Mouse (Mus musculus) forebrain, embryonic 11.5 days (tissue): ENCODE data around the gene Dhx8. TPM values are rescaled to one million over a fixed set of nuclear protein-coding genes. Genes with fewer than 3 reads are reported as not detected.

ENCODE experiments used
- ATAC-seq: fragments of 200-750 bp; cut with Nextera tagmentation; replicated peaks from 2 replicates; pipeline ENCODE4 v1.8.0; 2017; ENCODE audit warnings: moderate TSS enrichment; ENCODE audit not compliant: low FRiP score
- DNase-seq: peaks from one replicate; pipeline ENCODE4 v3.0.0-alpha.2; 2017; ENCODE audit warnings: low spot score
- H3K27ac ChIP-seq: fragments of 300-500 bp; sonication (generic); 2 replicates; pipeline ENCODE4 v1.5.1; 2014; ENCODE audit warnings: low read depth, low read length
- H3K27me3 ChIP-seq: fragments of 300-500 bp; sonication (generic); 2 replicates; pipeline ENCODE4 v1.6.1; 2014; ENCODE audit warnings: mild to moderate bottlenecking, low read length, mixed read lengths; ENCODE audit not compliant: control insufficient read depth, insufficient read depth
- H3K36me3 ChIP-seq: fragments of 300-500 bp; sonication (generic); 2 replicates; pipeline ENCODE4 v1.6.1; 2014; ENCODE audit warnings: mild to moderate bottlenecking, low read length, moderate library complexity, mixed read lengths; ENCODE audit not compliant: control insufficient read depth, insufficient read depth
- H3K4me1 ChIP-seq: fragments of 300-500 bp; sonication (generic); replicated peaks from 2 replicates; pipeline ENCODE4 v1.6.1; 2014; ENCODE audit warnings: low read length, mixed read lengths; ENCODE audit not compliant: control insufficient read depth, insufficient read depth
- H3K4me2 ChIP-seq: fragments of 300-500 bp; sonication (generic); 2 replicates; pipeline ENCODE4 v1.6.1; 2014; ENCODE audit warnings: low read depth, mild to moderate bottlenecking, low read length, moderate library complexity, mixed read lengths; ENCODE audit not compliant: severe bottlenecking
- H3K4me3 ChIP-seq: fragments of 300-500 bp; sonication (generic); 2 replicates; pipeline ENCODE4 v1.5.1; 2014; ENCODE audit warnings: low read depth, low read length
- H3K9ac ChIP-seq: fragments of 300-500 bp; sonication (generic); 2 replicates; pipeline ENCODE4 v1.6.1; 2014; ENCODE audit warnings: low read length
- H3K9me3 ChIP-seq: fragments of 300-500 bp; sonication (generic); 2 replicates; pipeline ENCODE4 v1.6.1; 2016; ENCODE audit warnings: low read length, mixed read lengths; ENCODE audit not compliant: control insufficient read depth
- WGBS: fragments of 180-500 bp; shearing (Covaris S2); extraction: QIAGEN DNeasy Blood & Tissue Kit; methylation state at CpG from one replicate; pipeline ENCODE4 v1.1.7; 2014; 5-methylcytosine and 5-hydroxymethylcytosine counted together
- polyA plus RNA-seq: library from polyadenylated mRNA; unstranded; fragments of >200 nt; fragmentation: Nextera tagmentation; extraction: Ambion mirVana; gene quantifications from 2 replicates; pipeline ENCODE4 v1.2.1, GENCODE M21; 2014

Gene Dhx8
- polyA plus RNA-seq, 1 experiment from 2014 or later, result 43.6 TPM

DNA sequence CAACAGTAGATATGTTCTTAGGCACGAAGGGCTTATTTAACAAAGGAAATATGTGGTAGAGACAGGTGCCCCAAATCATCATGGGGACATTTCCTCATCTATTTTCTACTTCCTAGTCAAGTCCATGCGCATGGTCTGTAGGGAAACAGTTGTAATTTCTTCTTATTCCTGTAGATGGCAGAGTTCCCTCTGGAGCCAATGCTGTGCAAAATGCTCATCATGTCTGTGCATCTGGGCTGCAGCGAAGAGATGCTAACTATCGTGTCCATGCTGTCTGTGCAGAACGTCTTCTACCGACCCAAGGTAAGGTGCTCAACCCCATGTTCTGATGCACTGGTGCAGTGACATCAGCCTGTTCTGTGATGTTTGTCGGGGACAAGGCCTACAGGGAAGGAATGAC is 31.0 kb downstream of the Dhx8 start:
- Histone ChIP-seq H3K9me3 (no peaks in the 10 kb centered on the region), H3K4me3 (no peak overlapping the region), H3K27ac (no peak overlapping the region), H3K36me3 (peaks cover 8% of the 10 kb centered on the region), H3K9ac (no peak overlapping the region), H3K27me3 (no peaks in the 10 kb centered on the region), H3K4me1 (no peaks in the 10 kb centered on the region), H3K4me2 (no peak overlapping the region)
- WGBS, result 67% methylated on average over 7 of the region's 7 CpGs
- DNase-seq (no peak), ATAC-seq (no peak)

DNA sequence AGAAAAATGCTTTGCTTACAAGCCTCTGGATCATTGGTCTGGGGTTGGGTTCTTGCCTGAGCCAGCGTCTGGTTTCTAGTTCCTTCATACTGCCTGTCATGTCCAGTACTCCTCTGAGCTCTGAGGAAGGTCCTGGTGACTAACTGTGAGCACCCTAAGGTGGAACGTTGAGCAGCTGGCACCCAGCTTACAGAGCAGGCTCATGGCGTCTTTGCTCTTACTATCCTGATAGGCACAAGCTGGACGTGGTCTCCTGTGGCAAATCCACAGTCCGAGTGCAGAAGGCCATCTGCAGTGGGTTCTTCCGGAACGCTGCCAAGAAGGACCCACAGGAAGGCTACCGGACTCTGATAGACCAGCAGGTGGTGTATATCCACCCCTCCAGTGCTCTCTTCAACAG is 31.8 kb downstream of the Dhx8 start:
- no peak for DNase-seq
- no peaks in the 10 kb centered on the region for H3K9me3 ChIP-seq
- WGBS, result 94% methylated on average over 8 of the region's 8 CpGs
- no peak overlapping the region for H3K4me2 ChIP-seq
- no peak overlapping the region for H3K9ac ChIP-seq
- H3K27ac ChIP-seq, result no peak overlapping the region
- no peaks in the 10 kb centered on the region for H3K4me1 ChIP-seq
- ATAC-seq, result no peak
- peaks cover 8% of the 10 kb centered on the region for H3K36me3 ChIP-seq
- H3K4me3 ChIP-seq, result no peak overlapping the region
- no peaks in the 10 kb centered on the region for H3K27me3 ChIP-seq

DNA sequence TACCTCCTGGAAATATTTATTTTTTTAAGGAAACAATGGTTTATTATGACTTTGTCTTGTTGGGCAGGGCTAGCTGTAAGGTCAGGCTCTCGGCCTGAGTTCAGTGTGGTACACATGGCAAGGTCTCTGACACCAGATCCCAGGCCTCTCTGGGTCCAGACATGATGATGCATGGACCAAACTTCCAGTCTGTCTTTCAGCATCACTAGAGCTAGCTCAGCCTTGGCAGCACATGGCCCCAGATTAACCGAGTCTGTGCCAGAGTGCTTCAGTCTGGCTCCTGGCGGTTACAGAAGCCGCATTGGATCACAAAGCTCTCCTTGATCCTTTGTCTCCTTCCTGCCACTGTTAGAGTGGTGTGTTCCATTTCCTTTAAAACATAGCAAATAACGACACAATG is 34.6 kb downstream of the Dhx8 start:
- DNase-seq (no peak), ATAC-seq (no peak)
- no peak overlapping the region for H3K27ac ChIP-seq
- WGBS, result 72% methylated on average over 5 of the region's 5 CpGs
- no peak overlapping the region for H3K4me2 ChIP-seq
- no peaks in the 10 kb centered on the region for H3K9me3 ChIP-seq
- H3K36me3 ChIP-seq, result peaks cover 8% of the 10 kb centered on the region
- H3K9ac ChIP-seq, result no peak overlapping the region
- H3K27me3 ChIP-seq, result peaks cover 5% of the 10 kb centered on the region; the same call in 1 of the 2 replicates
- peaks cover 6% of the 10 kb centered on the region; the same call in 1 of the 2 replicates for H3K4me1 ChIP-seq
- H3K4me3 ChIP-seq, result no peak overlapping the region

DNA sequence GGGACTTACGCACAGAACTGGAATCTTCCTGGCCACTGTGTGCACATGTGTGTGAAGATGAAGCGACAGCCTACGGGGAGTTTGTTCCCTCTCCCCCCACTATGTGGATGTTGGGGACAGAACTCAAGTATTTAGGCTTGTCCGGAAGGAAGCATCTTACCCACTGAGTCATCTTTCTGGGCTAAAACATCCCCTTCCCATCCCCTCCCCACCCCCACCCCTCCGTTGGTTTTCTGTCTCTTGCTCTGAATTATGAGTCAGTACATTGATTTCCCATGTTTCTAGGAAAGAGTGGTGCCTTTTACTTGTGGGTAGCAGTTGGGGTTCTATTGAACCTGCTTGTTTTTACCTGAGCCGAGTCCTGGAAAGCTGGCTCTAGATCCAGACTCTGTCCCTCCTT is 36.0 kb downstream of the Dhx8 start:
- no peak for ATAC-seq
- 97% methylated on average over 6 of the region's 6 CpGs for WGBS
- no peak overlapping the region for H3K4me2 ChIP-seq
- no peak overlapping the region for H3K9ac ChIP-seq
- peaks cover 12% of the 10 kb centered on the region for H3K27me3 ChIP-seq
- no peaks in the 10 kb centered on the region for H3K9me3 ChIP-seq
- no peak for DNase-seq
- peaks cover 6% of the 10 kb centered on the region; the same call in 1 of the 2 replicates for H3K4me1 ChIP-seq
- no peak overlapping the region for H3K4me3 ChIP-seq
- H3K36me3 ChIP-seq, result peaks cover 8% of the 10 kb centered on the region
- no peak overlapping the region for H3K27ac ChIP-seq

DNA sequence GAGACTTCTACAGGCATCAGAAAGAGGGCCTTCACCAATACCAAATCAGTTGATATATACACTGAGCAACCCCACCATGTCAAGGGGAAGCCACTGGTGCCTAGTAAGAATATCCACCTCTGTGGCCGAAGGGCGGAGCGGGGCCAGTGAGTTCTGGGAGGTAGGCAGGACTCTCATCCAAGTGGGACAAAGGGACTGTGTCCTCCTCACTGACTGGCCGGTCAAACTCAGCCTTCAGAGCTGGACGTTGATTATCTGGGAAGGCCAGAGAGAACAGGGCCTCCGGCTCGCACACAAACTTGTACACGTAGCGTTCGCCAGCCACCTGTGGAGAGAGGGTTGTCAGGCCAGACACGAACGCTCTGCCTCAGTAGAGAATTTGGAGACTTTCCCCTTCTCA is 37.5 kb downstream of the Dhx8 start:
- H3K4me3 ChIP-seq, result no peak overlapping the region
- no peaks in the 10 kb centered on the region for H3K9me3 ChIP-seq
- H3K27me3 ChIP-seq, result peaks cover 15% of the 10 kb centered on the region
- WGBS, result 90% methylated on average over 12 of the region's 12 CpGs
- no peak overlapping the region for H3K27ac ChIP-seq
- H3K36me3 ChIP-seq, result no peaks in the 10 kb centered on the region; the same call in 1 of the 2 replicates
- no peak for ATAC-seq
- no peak overlapping the region for H3K4me2 ChIP-seq
- H3K9ac ChIP-seq, result no peak overlapping the region
- DNase-seq, result no peak
- H3K4me1 ChIP-seq, result peaks cover 6% of the 10 kb centered on the region; the same call in 1 of the 2 replicates

DNA sequence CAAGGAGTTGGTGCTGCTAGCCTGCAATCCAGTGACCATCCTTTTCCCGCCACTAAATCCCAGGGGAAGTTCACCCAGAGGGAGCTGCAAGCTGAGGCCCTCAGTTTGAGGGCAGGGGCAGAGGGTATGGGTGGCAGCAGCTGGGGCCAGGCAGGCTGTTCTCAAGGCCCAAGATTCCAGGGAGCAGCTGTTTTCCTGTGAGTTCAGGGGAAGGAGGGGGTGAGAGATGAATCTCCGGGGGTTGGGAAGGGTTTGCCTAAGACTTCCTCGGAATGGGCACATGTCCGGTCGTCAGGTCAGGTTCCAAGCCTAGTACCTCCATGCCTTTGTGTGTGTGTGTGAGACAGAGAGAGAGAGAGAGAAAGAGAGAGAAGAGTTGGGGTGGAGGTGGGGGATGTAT is 39.3 kb downstream of the Dhx8 start:
- ATAC-seq, result no peak; the same call in 1 of the 2 replicates
- H3K27ac ChIP-seq, result no peak overlapping the region
- no peak overlapping the region for H3K4me3 ChIP-seq
- H3K9ac ChIP-seq, result no peak overlapping the region
- H3K4me1 ChIP-seq, result peaks cover 6% of the 10 kb centered on the region; the same call in 1 of the 2 replicates
- H3K27me3 ChIP-seq, result peaks cover 15% of the 10 kb centered on the region
- no peaks in the 10 kb centered on the region; the same call in 1 of the 2 replicates for H3K36me3 ChIP-seq
- no peak overlapping the region; the same call in 1 of the 2 replicates for H3K4me2 ChIP-seq
- DNase-seq, result no peak
- WGBS, result 8% methylated on average over 5 of the region's 5 CpGs
- H3K9me3 ChIP-seq, result no peaks in the 10 kb centered on the region

DNA sequence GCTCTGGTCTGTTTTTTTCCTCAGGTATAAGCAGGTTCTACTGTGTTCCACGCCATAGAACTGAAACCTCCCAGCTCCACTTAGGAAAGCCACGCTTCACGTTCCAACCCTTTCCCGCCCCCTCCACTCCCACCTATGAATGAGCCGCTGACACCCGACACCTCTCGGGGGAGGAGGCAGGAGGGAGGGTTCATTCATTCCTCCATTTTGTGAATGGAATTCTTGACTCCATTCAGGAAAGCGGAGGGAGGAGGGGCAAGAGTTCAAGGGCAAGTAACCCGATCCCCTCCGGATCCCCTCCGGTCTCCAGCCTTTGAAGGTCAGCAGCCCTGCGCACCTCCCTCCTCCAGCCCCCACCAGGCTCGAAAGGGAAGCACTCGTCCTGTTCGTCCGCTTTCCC is 39.7 kb downstream of the Dhx8 start:
- peak; percentile 90 for DNase-seq
- H3K27me3 ChIP-seq, result peaks cover 15% of the 10 kb centered on the region
- H3K9ac ChIP-seq, result no peak overlapping the region
- ATAC-seq, result peak; percentile 77
- no peak overlapping the region for H3K4me3 ChIP-seq
- H3K36me3 ChIP-seq, result no peaks in the 10 kb centered on the region; the same call in 1 of the 2 replicates
- under 1% methylated on average over 16 of the region's 16 CpGs for WGBS
- H3K9me3 ChIP-seq, result no peaks in the 10 kb centered on the region
- peak overlapping the region; percentile 35 for H3K4me2 ChIP-seq
- no peak overlapping the region for H3K27ac ChIP-seq
- H3K4me1 ChIP-seq, result peaks cover 6% of the 10 kb centered on the region; the same call in 1 of the 2 replicates

DNA sequence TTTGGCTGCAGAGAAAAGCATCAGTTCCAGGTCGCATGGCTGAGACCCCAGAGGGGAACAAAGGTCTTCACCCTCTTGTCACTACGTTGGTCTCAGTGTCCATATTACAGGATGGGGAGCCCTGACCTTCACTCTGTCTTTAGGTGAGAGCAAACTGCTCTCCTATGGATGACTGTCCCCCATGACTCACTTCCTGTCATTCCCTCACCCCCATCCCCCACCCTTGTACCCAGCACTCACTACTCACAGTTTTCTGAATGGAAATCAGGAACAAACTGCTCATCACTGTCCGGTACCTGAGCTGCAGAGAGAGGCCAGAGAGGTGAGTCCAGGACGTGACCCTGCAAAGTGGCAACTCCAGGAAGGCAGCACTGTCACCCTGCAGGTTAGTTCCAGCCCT is 44.1 kb downstream of the Dhx8 start:
- H3K4me1 ChIP-seq, result peaks cover 5% of the 10 kb centered on the region; the same call in 1 of the 2 replicates
- no peak for ATAC-seq
- no peak overlapping the region for H3K4me2 ChIP-seq
- H3K27ac ChIP-seq, result no peak overlapping the region
- no peak for DNase-seq
- WGBS, result 75% methylated on average over 4 of the region's 4 CpGs
- no peaks in the 10 kb centered on the region for H3K36me3 ChIP-seq
- no peak overlapping the region for H3K4me3 ChIP-seq
- no peak overlapping the region for H3K9ac ChIP-seq
- H3K27me3 ChIP-seq, result peaks cover 17% of the 10 kb centered on the region
- no peaks in the 10 kb centered on the region for H3K9me3 ChIP-seq

DNA sequence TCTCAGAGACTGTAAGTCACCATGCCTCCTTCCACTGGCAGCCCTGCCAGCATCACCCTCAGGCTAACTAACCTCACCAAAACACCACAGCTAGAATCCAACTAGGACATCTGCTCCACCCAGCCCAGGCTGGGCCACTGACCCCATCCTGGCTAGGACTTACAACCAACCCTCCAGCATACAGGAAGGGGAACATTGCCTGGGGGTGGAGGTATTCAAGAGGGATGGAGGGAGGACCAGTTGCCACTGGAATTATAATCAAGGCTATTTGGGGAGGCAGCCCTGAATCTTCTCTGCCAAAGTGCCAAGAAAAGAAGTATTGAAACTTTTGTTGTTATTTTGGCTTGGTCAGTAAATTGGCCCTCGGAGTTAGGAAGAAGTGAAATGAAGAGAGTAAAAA is 50.4 kb downstream of the Dhx8 start:
- H3K4me2 ChIP-seq, result no peak overlapping the region
- no peaks in the 10 kb centered on the region for H3K9me3 ChIP-seq
- no peaks in the 10 kb centered on the region for H3K36me3 ChIP-seq
- DNase-seq (no peak), ATAC-seq (no peak)
- no peak overlapping the region for H3K9ac ChIP-seq
- H3K27ac ChIP-seq, result no peak overlapping the region
- no peak overlapping the region for H3K4me3 ChIP-seq
- WGBS, result 74% methylated on average over 1 of the region's 1 CpGs
- peaks cover 56% of the 10 kb centered on the region for H3K27me3 ChIP-seq
- peaks cover 6% of the 10 kb centered on the region; the same call in 1 of the 2 replicates for H3K4me1 ChIP-seq
